Mouse (Mus musculus): ENCODE results near the gene Bola1. TPM values are rescaled to one million over a fixed set of nuclear protein-coding genes. Genes with fewer than 3 reads are reported as not detected.

Bola1 gene
- polyA plus RNA-seq, 1 experiment from 2014 or later, result 56.4 TPM

GRCm38 (mm10) chr3:96160803-96161516, 58.5 kb downstream of the Bola1 start:
- Histone ChIP-seq H3K4me2 (replicated peaks; ENCODE audit: low read depth) (peak overlapping the region; percentile 87), H3K27me3 (replicated peaks; ENCODE audit: control insufficient read depth, insufficient read depth, low read length) (no peaks in the 10 kb centered on the region)
- under 1% methylated on average over 12 of the region's 12 CpGs for WGBS

DNA sequence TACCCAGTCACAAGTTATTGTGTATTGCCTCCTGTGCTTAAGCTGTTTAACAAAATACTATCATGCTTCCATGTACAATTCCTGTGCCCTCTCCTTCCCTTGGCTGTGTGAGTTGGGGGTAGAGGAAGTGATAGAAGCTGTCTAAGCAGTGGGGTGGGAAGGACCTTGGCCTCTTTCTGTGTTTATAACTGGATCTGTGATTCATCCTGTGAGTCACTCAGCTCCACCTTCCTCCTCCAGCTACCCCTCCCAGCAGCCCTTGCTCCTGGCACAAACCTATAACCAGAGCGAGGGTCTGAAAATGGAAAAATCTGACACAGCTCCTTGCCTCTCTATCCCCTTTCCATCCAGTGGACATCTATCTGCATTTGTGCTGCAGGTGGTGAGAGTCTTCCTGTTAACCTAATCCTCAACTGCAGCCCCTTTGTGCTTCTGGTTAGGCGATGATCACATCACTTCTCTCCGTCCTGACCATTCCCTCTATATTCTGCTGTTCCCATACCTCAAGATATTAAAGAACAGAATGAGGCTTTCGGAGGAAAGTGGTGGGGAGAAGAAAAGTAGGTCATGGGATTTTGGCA, 59.2 kb downstream of the Bola1 start:
- H3K4me3 ChIP-seq (ENCODE audit: low read depth, low read length), result peak overlapping the region; percentile 53
- no peaks in the 10 kb centered on the region for H3K9me3 ChIP-seq (ENCODE audit: control insufficient read depth)
- peak overlapping the region; percentile 67 for H3K9ac ChIP-seq (ENCODE audit: low read depth, low read length)
- no peak for TF ChIP-seq CTCF (IDR thresholded peaks at IDR 0.05; ENCODE audit: low read depth)
- WGBS, result 27% methylated on average over 4 of the region's 4 CpGs
- ATAC-seq, result peak; percentile 87
- H3K4me1 ChIP-seq (replicated peaks; ENCODE audit: control insufficient read depth, insufficient read depth, low read length), result peaks cover 13% of the 10 kb centered on the region
- H3K27ac ChIP-seq (ENCODE audit: low read depth, low read length), result peak overlapping the region; percentile 97
- peaks cover 11% of the 10 kb centered on the region for H3K36me3 ChIP-seq (ENCODE audit: control insufficient read depth, insufficient read depth)
- H3K27me3 ChIP-seq (replicated peaks; ENCODE audit: control insufficient read depth, insufficient read depth, low read length), result no peaks in the 10 kb centered on the region
- peak overlapping the region; percentile 87 for H3K4me2 ChIP-seq (replicated peaks; ENCODE audit: low read depth)

More at GRCm38 (mm10) chr3:96160803-96161516, 58.5 kb downstream of the Bola1 start:
- Histone ChIP-seq H3K27ac (ENCODE audit: low read depth, low read length) (peak overlapping the region; percentile 97), H3K9ac (ENCODE audit: low read depth, low read length) (peak overlapping the region; percentile 67), H3K36me3 (ENCODE audit: control insufficient read depth, insufficient read depth) (peaks cover 4% of the 10 kb centered on the region; the same call in 1 of the 2 replicates), H3K9me3 (ENCODE audit: control insufficient read depth) (no peaks in the 10 kb centered on the region), H3K4me3 (ENCODE audit: low read depth, low read length) (peak overlapping the region; percentile 53), H3K4me1 (replicated peaks; ENCODE audit: control insufficient read depth, insufficient read depth, low read length) (peaks cover 13% of the 10 kb centered on the region)
- ATAC-seq, result peak; percentile 72
- no peak for TF ChIP-seq CTCF (IDR thresholded peaks at IDR 0.05; ENCODE audit: low read depth)

GRCm38 (mm10) chr3:96159820-96160219, 59.7 kb downstream of the Bola1 start:
- H3K4me3 ChIP-seq (ENCODE audit: low read depth, low read length), result no peak overlapping the region

GRCm38 (mm10) chr3:96155501-96155900, 64.0 kb downstream of the Bola1 start:
- Histone ChIP-seq H3K4me2 (replicated peaks; ENCODE audit: low read depth) (no peak overlapping the region), H3K9me3 (ENCODE audit: control insufficient read depth) (no peaks in the 10 kb centered on the region), H3K27ac (ENCODE audit: low read depth, low read length) (no peak overlapping the region), H3K36me3 (ENCODE audit: control insufficient read depth, insufficient read depth) (peaks cover 55% of the 10 kb centered on the region), H3K4me3 (ENCODE audit: low read depth, low read length) (no peak overlapping the region), H3K27me3 (replicated peaks; ENCODE audit: control insufficient read depth, insufficient read depth, low read length) (no peaks in the 10 kb centered on the region), H3K9ac (ENCODE audit: low read depth, low read length) (no peak overlapping the region), H3K4me1 (replicated peaks; ENCODE audit: control insufficient read depth, insufficient read depth, low read length) (peaks cover 2% of the 10 kb centered on the region; the same call in 1 of the 2 replicates)
- 81% methylated on average over 8 of the region's 8 CpGs for WGBS
- no peak for ATAC-seq
- TF ChIP-seq CTCF (IDR thresholded peaks at IDR 0.05; ENCODE audit: low read depth), result no peak

More at GRCm38 (mm10) chr3:96159820-96160219, 59.7 kb downstream of the Bola1 start:
- TF ChIP-seq CTCF (IDR thresholded peaks at IDR 0.05; ENCODE audit: low read depth), result no peak
- Histone ChIP-seq H3K9me3 (ENCODE audit: control insufficient read depth) (no peaks in the 10 kb centered on the region), H3K27ac (ENCODE audit: low read depth, low read length) (peak overlapping the region; percentile 97), H3K4me2 (replicated peaks; ENCODE audit: low read depth) (peak overlapping the region; percentile 87), H3K36me3 (ENCODE audit: control insufficient read depth, insufficient read depth) (peaks cover 13% of the 10 kb centered on the region), H3K9ac (ENCODE audit: low read depth, low read length) (no peak overlapping the region), H3K4me1 (replicated peaks; ENCODE audit: control insufficient read depth, insufficient read depth, low read length) (peaks cover 13% of the 10 kb centered on the region), H3K27me3 (replicated peaks; ENCODE audit: control insufficient read depth, insufficient read depth, low read length) (no peaks in the 10 kb centered on the region)
- ATAC-seq, result peak; percentile 59
- WGBS, result 25% methylated on average over 4 of the region's 4 CpGs

- no peak overlapping the region for H3K4me3 ChIP-seq (ENCODE audit: low read depth, low read length)
- no peak for ATAC-seq
- no peaks in the 10 kb centered on the region for H3K9me3 ChIP-seq (ENCODE audit: control insufficient read depth)
- TF ChIP-seq CTCF (IDR thresholded peaks at IDR 0.05; ENCODE audit: low read depth), result no peak
- H3K4me2 ChIP-seq (replicated peaks; ENCODE audit: low read depth), result no peak overlapping the region
- H3K4me1 ChIP-seq (replicated peaks; ENCODE audit: control insufficient read depth, insufficient read depth, low read length), result no peaks in the 10 kb centered on the region
- H3K27me3 ChIP-seq (replicated peaks; ENCODE audit: control insufficient read depth, insufficient read depth, low read length), result no peaks in the 10 kb centered on the region
- no peak overlapping the region for H3K27ac ChIP-seq (ENCODE audit: low read depth, low read length)
- H3K36me3 ChIP-seq (ENCODE audit: control insufficient read depth, insufficient read depth), result peaks cover 57% of the 10 kb centered on the region
- H3K9ac ChIP-seq (ENCODE audit: low read depth, low read length), result no peak overlapping the region
- 91% methylated on average over 5 of the region's 5 CpGs for WGBS
Observed at GRCm38 (mm10) chr3:96152611-96153010, 66.9 kb downstream of the Bola1 start.

DNA sequence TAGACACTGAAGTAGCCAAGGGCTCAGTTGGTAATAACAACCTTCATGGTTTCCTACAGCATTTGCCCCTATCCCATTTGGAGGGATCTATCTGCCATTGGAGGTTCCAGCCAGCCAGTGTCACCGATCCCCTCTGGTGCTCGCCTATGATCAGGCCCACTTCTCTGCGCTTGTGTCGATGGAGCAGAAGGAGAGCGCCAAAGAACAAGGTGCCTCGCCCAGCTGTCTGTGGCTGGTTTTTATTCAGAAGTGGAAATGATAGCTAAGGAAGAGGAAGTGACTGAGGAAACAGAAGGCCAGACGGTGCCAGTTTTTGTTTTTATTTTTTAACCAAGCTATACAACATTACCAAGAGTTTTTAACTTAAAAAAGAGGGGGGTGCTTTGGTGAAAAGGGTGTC, 67.7 kb downstream of the Bola1 start:
- Histone ChIP-seq H3K9me3 (ENCODE audit: control insufficient read depth) (no peaks in the 10 kb centered on the region), H3K27me3 (replicated peaks; ENCODE audit: control insufficient read depth, insufficient read depth, low read length) (no peaks in the 10 kb centered on the region), H3K9ac (ENCODE audit: low read depth, low read length) (no peak overlapping the region), H3K4me1 (replicated peaks; ENCODE audit: control insufficient read depth, insufficient read depth, low read length) (no peaks in the 10 kb centered on the region), H3K4me3 (ENCODE audit: low read depth, low read length) (no peak overlapping the region), H3K27ac (ENCODE audit: low read depth, low read length) (no peak overlapping the region), H3K4me2 (replicated peaks; ENCODE audit: low read depth) (no peak overlapping the region), H3K36me3 (ENCODE audit: control insufficient read depth, insufficient read depth) (peaks cover 57% of the 10 kb centered on the region)
- ATAC-seq, result no peak
- 85% methylated on average over 7 of the region's 7 CpGs for WGBS
- TF ChIP-seq CTCF (IDR thresholded peaks at IDR 0.05; ENCODE audit: low read depth), result no peak

Data from intestine, postnatal 0 days (tissue).